Mouse (Mus musculus) small intestine, adult 2 months (tissue): ENCODE measurements around the gene Tbc1d8.

Source experiments
- CTCF ChIP-seq: fragments of 200-500 bp; IDR thresholded peaks from 2 replicates; pipeline ENCODE4 v1.5.1; 2012; ENCODE audit warnings: low read depth, mild to moderate bottlenecking, control low read depth, inconsistent platforms, low read length, moderate library complexity, mixed read lengths; ENCODE audit not compliant: insufficient replicate concordance, insufficient read length; ENCODE audit errors: extremely low read depth
- POLR2A ChIP-seq: fragments of 200-500 bp; IDR thresholded peaks from 2 replicates; pipeline ENCODE4 v1.6.1; 2012; ENCODE audit warnings: low read depth, mild to moderate bottlenecking, control low read depth, inconsistent platforms, low read length, moderate library complexity

DNA sequence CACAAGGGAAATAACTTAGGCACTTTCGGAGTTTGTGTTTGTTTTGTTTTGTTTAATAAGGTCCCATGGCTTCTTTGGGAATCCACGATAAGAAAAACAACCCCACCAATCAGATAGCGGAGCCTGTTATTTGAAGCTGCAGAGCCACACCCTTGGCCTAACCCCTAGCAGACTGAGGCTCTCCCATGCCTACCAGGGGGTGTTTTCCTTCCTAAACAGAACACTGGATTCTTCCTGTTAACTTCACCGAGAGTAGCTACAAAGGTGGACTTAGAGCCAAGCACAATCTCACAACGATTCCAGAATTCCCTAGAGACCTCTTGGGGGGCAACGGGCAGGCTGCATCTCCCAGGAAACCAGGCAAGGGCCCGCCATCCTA lies 116.1 kb downstream of the Tbc1d8 start:
- TF ChIP-seq CTCF (no peak), POLR2A (no peak)
